Mouse (Mus musculus) embryonic facial prominence, embryonic 13.5 days (tissue): Measurements from ENCODE around the gene Mcm3ap. TPM values are rescaled to one million over a fixed set of nuclear protein-coding genes. Genes with fewer than 3 reads are reported as not detected.

Source experiments
- ATAC-seq: fragments of 200-750 bp; cut with Nextera tagmentation; 2 replicates; pipeline ENCODE4 v1.8.0; 2017; ENCODE audit warnings: low read depth; ENCODE audit not compliant: insufficient number of reproducible peaks, insufficient read depth, low FRiP score, low TSS enrichment
- H3K27ac ChIP-seq: fragments of 300-500 bp; sonication (generic); 2 replicates; pipeline ENCODE4 v1.5.1; 2015; ENCODE audit warnings: moderate library complexity, mild to moderate bottlenecking, inconsistent platforms
- H3K27me3 ChIP-seq: fragments of 300-500 bp; sonication (generic); 2 replicates; pipeline ENCODE4 v1.6.1; 2015; ENCODE audit warnings: mild to moderate bottlenecking, inconsistent platforms
- H3K36me3 ChIP-seq: fragments of 300-500 bp; sonication (generic); 2 replicates; pipeline ENCODE4 v1.6.1; 2015; ENCODE audit warnings: mild to moderate bottlenecking, inconsistent platforms
- H3K4me1 ChIP-seq: fragments of 300-500 bp; sonication (generic); 2 replicates; pipeline ENCODE4 v1.6.1; 2015; ENCODE audit warnings: inconsistent platforms
- H3K4me2 ChIP-seq: fragments of 300-500 bp; sonication (generic); 2 replicates; pipeline ENCODE4 v1.6.1; 2015; ENCODE audit warnings: moderate library complexity, mild to moderate bottlenecking, inconsistent platforms
- H3K4me3 ChIP-seq: fragments of 300-500 bp; sonication (generic); 2 replicates; pipeline ENCODE4 v1.5.1; 2015; ENCODE audit warnings: mild to moderate bottlenecking, inconsistent platforms
- H3K9ac ChIP-seq: fragments of 300-500 bp; sonication (generic); 2 replicates; pipeline ENCODE4 v1.6.1; 2015; ENCODE audit warnings: mild to moderate bottlenecking, inconsistent platforms
- H3K9me3 ChIP-seq: fragments of 300-500 bp; sonication (generic); 2 replicates; pipeline ENCODE4 v1.6.1; 2016; ENCODE audit warnings: inconsistent platforms
- WGBS: fragments of 180-500 bp; shearing (Covaris S2); methylation state at CpG from one replicate; pipeline ENCODE4 v1.1.7; 2015; ENCODE audit warnings: mixed read lengths; 5-methylcytosine and 5-hydroxymethylcytosine counted together
- polyA plus RNA-seq: library from polyadenylated mRNA; unstranded; fragments of >200 nt; fragmentation: Nextera tagmentation; extraction: Ambion mirVana; gene quantifications from 2 replicates; pipeline ENCODE4 v1.2.1, GENCODE M21; 2015

Gene Mcm3ap
- polyA plus RNA-seq, 1 experiment from 2014 or later: 79.8 TPM

DNA sequence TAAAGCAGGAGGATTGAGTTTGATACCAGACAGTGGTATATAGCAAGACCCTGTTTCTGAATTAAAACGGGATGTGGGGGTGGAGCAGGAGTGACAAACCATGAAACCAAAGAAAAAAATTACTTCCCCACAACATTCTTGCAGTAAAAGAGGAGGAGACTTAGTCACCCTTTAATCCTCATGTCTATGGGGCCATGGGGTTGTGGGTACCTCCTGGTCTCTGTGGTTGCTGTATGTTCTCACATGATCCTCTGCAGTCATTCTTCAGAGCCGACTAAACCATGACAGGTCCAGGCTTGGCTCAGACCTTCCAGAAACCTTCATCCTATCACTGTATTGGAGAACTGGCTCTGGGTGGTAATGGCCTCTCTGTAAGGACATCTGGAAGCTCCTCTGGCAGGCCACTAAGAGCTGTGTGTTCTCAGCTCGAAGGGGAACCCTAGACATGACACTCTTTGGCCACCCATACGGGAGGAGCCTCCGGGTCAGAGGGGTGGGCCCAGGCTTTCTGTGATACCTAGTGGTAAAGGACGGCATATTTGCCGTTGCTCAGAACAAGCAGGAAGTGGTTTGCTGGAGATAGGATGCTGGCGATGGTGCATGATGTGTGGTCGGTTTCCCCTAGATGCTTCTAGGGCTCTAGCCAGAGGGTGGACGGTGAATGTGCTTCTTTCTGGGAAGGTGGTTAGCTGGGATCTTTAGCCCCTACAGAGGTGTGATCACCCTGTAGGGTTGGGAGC is 74.1 kb downstream of the Mcm3ap start:
- H3K27me3 ChIP-seq: no peaks in the 10 kb centered on the region
- no peak overlapping the region for H3K9ac ChIP-seq
- no peaks in the 10 kb centered on the region for H3K4me1 ChIP-seq
- H3K4me2 ChIP-seq: no peak overlapping the region
- 84% methylated on average over 10 of the region's 10 CpGs for WGBS
- H3K27ac ChIP-seq: no peak overlapping the region
- ATAC-seq: no peak
- peaks cover 98% of the 10 kb centered on the region for H3K36me3 ChIP-seq
- H3K9me3 ChIP-seq: no peaks in the 10 kb centered on the region
- H3K4me3 ChIP-seq: no peak overlapping the region

DNA sequence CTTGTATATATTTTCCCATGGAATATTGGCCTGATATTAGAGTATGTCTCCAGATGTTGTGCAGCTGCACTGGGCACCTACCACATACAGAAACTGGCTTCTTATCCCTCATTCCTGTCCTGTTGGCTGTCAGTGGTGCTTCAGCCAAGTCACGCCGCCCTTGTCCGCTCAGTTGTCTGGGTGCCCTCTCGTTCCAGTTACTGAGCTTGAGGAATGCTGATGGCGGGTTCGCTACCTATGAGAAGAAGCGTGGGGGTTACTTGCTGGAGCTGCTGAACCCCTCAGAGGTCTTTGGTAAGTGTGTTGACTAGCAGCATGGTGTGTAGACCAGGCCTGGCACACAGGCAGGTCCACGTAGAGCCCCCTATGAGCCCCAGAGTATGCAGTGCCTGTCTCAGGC is 77.8 kb downstream of the Mcm3ap start:
- Histone ChIP-seq H3K36me3 (peaks cover 100% of the 10 kb centered on the region), H3K4me3 (no peak overlapping the region), H3K27ac (no peak overlapping the region), H3K4me2 (no peak overlapping the region), H3K9me3 (no peaks in the 10 kb centered on the region), H3K4me1 (no peaks in the 10 kb centered on the region), H3K9ac (no peak overlapping the region), H3K27me3 (no peaks in the 10 kb centered on the region)
- 91% methylated on average over 8 of the region's 8 CpGs for WGBS
- no peak for ATAC-seq

DNA sequence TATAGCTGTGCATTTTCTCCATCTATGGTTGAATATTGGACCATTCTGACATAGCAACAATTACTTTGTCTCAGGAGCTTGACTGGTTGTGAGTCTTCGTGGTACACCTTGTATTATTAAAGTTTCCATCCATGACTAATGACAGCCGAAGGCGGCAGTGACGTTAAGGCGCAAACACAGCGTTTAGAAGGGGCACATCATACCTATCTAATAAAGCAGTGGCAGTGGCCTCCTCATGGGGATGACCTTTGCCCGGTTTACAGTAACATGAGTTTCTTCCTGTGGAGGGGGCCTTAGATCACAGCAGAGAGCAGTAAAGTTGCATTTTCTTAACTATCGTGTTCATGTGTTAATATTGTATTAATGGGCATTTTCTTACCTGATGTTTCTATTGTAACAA is 79.5 kb downstream of the Mcm3ap start:
- Histone ChIP-seq H3K4me1 (no peaks in the 10 kb centered on the region), H3K4me3 (no peak overlapping the region), H3K4me2 (no peak overlapping the region), H3K9me3 (no peaks in the 10 kb centered on the region), H3K27ac (no peak overlapping the region), H3K9ac (no peak overlapping the region), H3K36me3 (peaks cover 100% of the 10 kb centered on the region), H3K27me3 (no peaks in the 10 kb centered on the region)
- WGBS: 94% methylated on average over 8 of the region's 8 CpGs
- ATAC-seq: no peak

DNA sequence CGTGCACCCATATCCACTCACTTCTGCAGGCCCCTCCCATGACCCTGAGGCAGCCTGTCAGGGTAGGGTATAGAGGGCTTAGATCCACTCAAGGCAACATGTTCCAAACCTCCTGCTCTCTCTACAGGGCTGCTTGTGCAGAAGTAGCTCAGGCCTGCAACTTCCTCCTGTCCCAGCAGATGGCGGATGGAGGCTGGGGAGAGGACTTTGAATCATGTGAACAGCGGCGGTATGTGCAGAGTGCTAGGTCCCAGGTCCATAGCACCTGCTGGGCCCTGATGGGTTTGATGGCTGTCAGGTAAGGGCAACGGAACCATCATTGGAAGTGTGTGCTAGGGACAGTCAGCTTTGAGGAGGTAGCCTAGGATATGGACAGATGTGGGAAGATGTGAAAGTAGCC is 81.7 kb downstream of the Mcm3ap start:
- Histone ChIP-seq H3K4me1 (no peaks in the 10 kb centered on the region), H3K9me3 (no peaks in the 10 kb centered on the region), H3K4me3 (no peak overlapping the region), H3K4me2 (no peak overlapping the region), H3K36me3 (peaks cover 94% of the 10 kb centered on the region), H3K27me3 (no peaks in the 10 kb centered on the region), H3K27ac (no peak overlapping the region), H3K9ac (no peak overlapping the region)
- ATAC-seq: no peak
- WGBS: 86% methylated on average over 5 of the region's 5 CpGs

DNA sequence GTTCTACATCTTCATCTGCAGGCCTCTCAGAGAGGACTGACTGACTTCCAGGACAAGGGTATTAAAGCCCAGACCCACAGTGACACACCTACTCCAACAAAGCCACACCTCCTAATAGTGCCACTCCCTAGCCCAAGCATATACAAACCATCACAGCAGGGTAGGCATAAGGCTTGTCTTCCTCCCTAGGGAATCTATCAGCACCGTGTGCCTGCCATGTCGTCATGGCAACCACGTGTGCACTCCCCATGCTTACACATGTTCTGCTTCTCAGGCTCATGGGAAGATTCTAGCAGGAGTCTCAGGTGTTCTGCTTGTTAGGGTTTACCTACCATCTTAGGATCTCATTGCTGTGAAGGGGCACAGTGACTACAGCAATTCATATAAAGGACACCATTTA is 82.8 kb downstream of the Mcm3ap start:
- WGBS: 76% methylated on average over 3 of the region's 3 CpGs
- Histone ChIP-seq H3K36me3 (peaks cover 83% of the 10 kb centered on the region), H3K4me2 (no peak overlapping the region), H3K4me1 (no peaks in the 10 kb centered on the region), H3K9ac (no peak overlapping the region), H3K27me3 (no peaks in the 10 kb centered on the region), H3K4me3 (no peak overlapping the region), H3K27ac (no peak overlapping the region), H3K9me3 (no peaks in the 10 kb centered on the region)
- no peak for ATAC-seq

DNA sequence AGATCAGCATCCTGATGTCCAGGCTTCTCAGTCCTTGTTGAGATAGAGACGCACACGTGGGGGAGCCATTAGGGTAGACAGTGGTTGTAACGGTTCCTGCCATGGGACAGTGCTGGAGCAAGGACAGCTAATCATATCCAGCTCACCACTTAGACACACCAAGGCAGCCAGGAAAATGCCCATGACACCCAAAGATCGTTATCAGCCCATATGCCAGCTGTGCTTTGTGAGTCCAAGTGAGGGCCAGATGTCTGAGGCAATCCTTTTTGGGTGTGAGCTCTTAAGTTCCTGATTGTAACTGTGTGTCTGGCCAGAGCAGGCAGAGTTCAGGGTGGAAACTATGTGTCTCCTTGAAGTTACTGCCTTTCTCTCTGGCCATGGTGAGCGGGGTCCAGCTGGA is 85.3 kb downstream of the Mcm3ap start:
- H3K27ac ChIP-seq: no peak overlapping the region
- no peaks in the 10 kb centered on the region for H3K9me3 ChIP-seq
- H3K4me3 ChIP-seq: no peak overlapping the region
- H3K27me3 ChIP-seq: no peaks in the 10 kb centered on the region
- H3K4me2 ChIP-seq: no peak overlapping the region
- no peak overlapping the region for H3K9ac ChIP-seq
- 78% methylated on average over 5 of the region's 5 CpGs for WGBS
- peaks cover 58% of the 10 kb centered on the region for H3K36me3 ChIP-seq
- no peaks in the 10 kb centered on the region for H3K4me1 ChIP-seq
- ATAC-seq: no peak

DNA sequence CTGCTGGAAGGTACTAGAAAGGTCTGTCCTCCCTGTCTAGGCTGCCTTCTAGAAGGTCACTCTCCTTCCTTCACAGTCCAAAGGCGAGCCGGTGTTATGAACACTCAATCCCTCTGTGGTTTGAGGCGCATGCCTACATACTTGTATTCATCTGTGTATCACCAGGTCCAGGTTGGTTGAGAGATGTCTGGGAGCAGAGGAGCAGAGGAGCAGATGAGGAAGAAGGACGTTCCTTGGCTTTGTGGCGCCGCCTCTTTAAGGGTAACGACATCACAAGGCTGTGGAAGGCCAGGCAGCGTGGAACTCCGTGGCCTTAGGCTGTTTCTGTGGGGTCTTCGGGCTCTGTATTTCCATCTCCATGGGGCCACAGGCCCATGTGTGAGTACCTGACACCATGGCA is 93.2 kb downstream of the Mcm3ap start, which contains the start of gene Spatc1l:
Gene Spatc1l (plus strand): TSS at position 301 of the 400 bp plus-strand sequence.
- ATAC-seq: no peak
- Histone ChIP-seq H3K4me2 (no peak within 1 kb of the TSS), H3K4me3 (no peak within 1 kb of the TSS), H3K27ac (no peak within 1 kb of the TSS), H3K9me3 (no peaks in the 10 kb centered on the region), H3K27me3 (no peaks in the 10 kb centered on the region), H3K9ac (no peak within 1 kb of the TSS), H3K4me1 (no peaks in the 10 kb centered on the region), H3K36me3 (no peaks in the 10 kb centered on the region)
- WGBS: 88% methylated on average over 10 of the region's 10 CpGs

Other genes starting within 250 kb of the Mcm3ap start
- gene Prmt2, start 231.1 kb upstream of the Mcm3ap start, polyA plus RNA-seq: 62.5 and 67.7 TPM in 2 replicates
- 5.7 and 8.1 TPM in 2 replicates for gene S100b, start 215.1 kb upstream of the Mcm3ap start, polyA plus RNA-seq
- gene Dip2a, start 123.6 kb upstream of the Mcm3ap start, polyA plus RNA-seq: 12.5 TPM in 2 replicates
- gene AC141477.1, start 28.5 kb upstream of the Mcm3ap start, polyA plus RNA-seq: 2.1 TPM in 1 of 2 replicates, not detected in the other
- gene Pcnt, start 26.1 kb upstream of the Mcm3ap start, polyA plus RNA-seq: 13.9 and 16.4 TPM in 2 replicates
- not detected in 2 replicates for gene 2610028H24Rik, start 19.8 kb upstream of the Mcm3ap start, polyA plus RNA-seq
- 6.0 and 7.4 TPM in 2 replicates for gene Ybey, start 187 bp downstream of the Mcm3ap start, polyA plus RNA-seq
- 37.3 and 39.0 TPM in 2 replicates for gene Lss, start 62.7 kb downstream of the Mcm3ap start, polyA plus RNA-seq
- not detected in 2 replicates for gene Spatc1l, start 93.3 kb downstream of the Mcm3ap start, polyA plus RNA-seq
- gene Ftcd, start 106.7 kb downstream of the Mcm3ap start, polyA plus RNA-seq: 0.73 TPM in 1 of 2 replicates, not detected in the other
- gene Col6a2, start 154.7 kb downstream of the Mcm3ap start, polyA plus RNA-seq: 173 and 181 TPM in 2 replicates